In the genomic region with DNA sequence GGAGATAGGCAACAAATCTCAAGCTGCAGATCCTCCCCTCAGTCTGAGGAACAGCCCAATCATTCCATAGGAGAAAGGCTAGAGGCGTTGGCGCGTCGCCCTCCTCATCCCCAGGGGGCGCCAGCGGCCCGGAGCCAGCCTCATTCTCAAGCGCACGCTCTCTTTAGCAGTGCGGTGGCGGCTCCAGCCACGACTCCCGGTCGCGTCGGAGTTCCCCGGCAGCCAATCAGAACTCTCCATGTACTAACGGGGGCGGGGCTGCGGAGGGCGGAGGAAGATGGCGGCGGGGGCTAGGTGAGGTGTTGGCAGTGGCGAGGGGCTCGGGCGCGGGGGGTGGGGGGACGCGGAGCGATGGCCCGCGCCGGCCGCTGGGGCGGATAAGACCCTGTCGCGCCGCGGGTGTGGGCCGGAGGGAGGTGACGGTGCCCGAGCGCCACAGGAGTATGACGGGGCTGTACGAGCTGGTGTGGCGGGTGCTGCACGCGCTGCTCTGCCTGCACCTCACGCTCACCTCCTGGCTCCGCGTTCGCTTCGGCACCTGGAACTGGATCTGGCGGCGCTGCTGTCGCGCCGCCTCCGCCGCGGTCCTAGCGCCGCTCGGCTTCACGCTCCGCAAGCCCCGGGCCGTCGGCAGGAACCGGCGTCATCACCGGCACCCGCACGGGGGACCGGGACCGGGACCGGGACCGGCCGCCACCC, we compare ENCODE assay signal across 8 mouse cellular contexts. TPM values are rescaled to one million over a fixed set of nuclear protein-coding genes. Genes with fewer than 3 reads are reported as not detected.
DNase-seq lines count a peak whose midpoint lies in the region; ATAC-seq lines count a peak whose summit lies in the region.

A gene (plus strand): TSS at position 249 of the 699 bp plus-strand sequence.

- DNase-seq in adipocyte (ENCODE audit: low spot score) = peak; percentile 97
- peak; percentile 97 for DNase-seq in embryo, embryonic 10 days (ENCODE audit: low spot score)
- peak; percentile 97 for DNase-seq in gastrocnemius, postnatal 14 days
- DNase-seq in left cerebral cortex, postnatal 10 days (ENCODE audit: extremely low spot score in 1 of 2, low spot score in 2 of 2) = peak; percentile 97 to 98
- peak; percentile 96 for DNase-seq in right cerebral cortex, postnatal 25 days
- DNase-seq in urinary bladder, postnatal 4 days (ENCODE audit: low spot score in 2 of 2) = peak; percentile 95 to 97

- ATAC-seq in inflammation-experienced regulatory T-cells, adult 6 months = peak; percentile 95
- ATAC-seq in megakaryocyte-erythroid progenitor cell, adult 5-6 weeks (replicated peaks; ENCODE audit: low FRiP score, low TSS enrichment, poor library complexity, severe bottlenecking) = peak; percentile 96

- intact Hi-C loops in gastrocnemius, postnatal 14 days (cut with DNase I; ENCODE audit: low total_unique reads) = no loop called here
- intact Hi-C loops in left cerebral cortex, postnatal 10 days (cut with DNase I) = loop anchor here (5.0 kb wide), 1 partner anchor 930 kb away; no protein-coding TSS in a partner anchor

RNA-seq across cellular contexts. Expression of the gene that starts here (rescaled TPM):
- total RNA-seq in gastrocnemius, postnatal 14 days (2021) = 10 to 100 TPM; 16.1 to 17.5 TPM
- 1 to 10 TPM; 7.5 to 8.2 (median 7.7) TPM for polyA plus RNA-seq in inflammation-experienced regulatory T-cells, adult 6 months (2017; shearing (Covaris generic))
- total RNA-seq in left cerebral cortex, postnatal 10 days (2021) = 10 to 100 TPM; 61.9 to 65.2 TPM
- total RNA-seq in megakaryocyte-erythroid progenitor cell, adult 5-6 weeks (2014; fragmentation: Nextera tagmentation) = 23.7 and 28.4 TPM in 2 replicates
- 30.1 and 33.2 TPM in 2 replicates for total RNA-seq in megakaryocyte-erythroid progenitor cell, adult 5-6 weeks (2017)

Comparison
In these comparisons a context has a peak if more than half of its experiments do, and no peak if none do; other contexts are left out.
1. Peak in every context shown above with its lines: DNase-seq and ATAC-seq.